Mouse (Mus musculus) spleen, adult 2 months (tissue): ENCODE data around the gene Hs2st1. TPM values are rescaled to one million over a fixed set of nuclear protein-coding genes. Genes with fewer than 3 reads are reported as not detected.

Experiments
- DNase-seq, 2 experiments: peaks; one replicate each; pipeline versions ENCODE4 v3.0.0 to v3.0.0-alpha.2; 2012 to 2021; ENCODE audit warnings: low spot score in 2 of 2, low read depth in 1 of 2
- H3K27ac ChIP-seq: fragments of 200-500 bp; 2 replicates; pipeline ENCODE4 v1.5.1; 2012; ENCODE audit warnings: low read length, inconsistent platforms; ENCODE audit not compliant: insufficient read depth
- H3K27me3 ChIP-seq: fragments of 200-500 bp; 2 replicates; pipeline ENCODE4 v1.6.1; 2012; ENCODE audit warnings: mild to moderate bottlenecking, moderate library complexity, low read length, inconsistent platforms; ENCODE audit not compliant: control insufficient read depth, insufficient read depth
- H3K36me3 ChIP-seq: fragments of 200-500 bp; 2 replicates; pipeline ENCODE4 v1.6.1; 2012; ENCODE audit warnings: mild to moderate bottlenecking, low read length, inconsistent platforms; ENCODE audit not compliant: control insufficient read depth, insufficient read depth
- H3K4me1 ChIP-seq: fragments of 200-500 bp; 2 replicates; pipeline ENCODE4 v1.6.1; 2011; ENCODE audit warnings: inconsistent platforms; ENCODE audit not compliant: control insufficient read depth, insufficient read depth, insufficient read length
- H3K4me3 ChIP-seq: fragments of 200-500 bp; 2 replicates; pipeline ENCODE4 v1.5.1; 2011; ENCODE audit warnings: mild to moderate bottlenecking, inconsistent platforms; ENCODE audit not compliant: insufficient read depth, insufficient read length; ENCODE audit errors: extremely low read depth
- CTCF ChIP-seq: fragments of 200-500 bp; IDR thresholded peaks from 2 replicates; pipeline ENCODE4 v1.5.1; 2011; ENCODE audit warnings: mild to moderate bottlenecking, inconsistent platforms; ENCODE audit not compliant: insufficient read depth, insufficient read length, insufficient replicate concordance; ENCODE audit errors: extremely low read depth
- POLR2A ChIP-seq: fragments of 200-500 bp; IDR thresholded peaks from 2 replicates; pipeline ENCODE4 v1.6.1; 2011; ENCODE audit warnings: low read depth, low read length, inconsistent platforms
- WGBS: fragments of 180-500 bp; shearing (Covaris S2); methylation state at CpG from one replicate; pipeline ENCODE4 v1.1.7; 2018; 5-methylcytosine and 5-hydroxymethylcytosine counted together
- polyA plus RNA-seq: library from polyadenylated mRNA; depleted of rRNA; stranded (reverse); fragments of >200 nt; gene quantifications from 2 replicates; pipeline ENCODE4 v1.2.3, GENCODE M21; 2012

The Hs2st1 gene
- polyA plus RNA-seq, 1 experiment, result 1.5 TPM

DNA sequence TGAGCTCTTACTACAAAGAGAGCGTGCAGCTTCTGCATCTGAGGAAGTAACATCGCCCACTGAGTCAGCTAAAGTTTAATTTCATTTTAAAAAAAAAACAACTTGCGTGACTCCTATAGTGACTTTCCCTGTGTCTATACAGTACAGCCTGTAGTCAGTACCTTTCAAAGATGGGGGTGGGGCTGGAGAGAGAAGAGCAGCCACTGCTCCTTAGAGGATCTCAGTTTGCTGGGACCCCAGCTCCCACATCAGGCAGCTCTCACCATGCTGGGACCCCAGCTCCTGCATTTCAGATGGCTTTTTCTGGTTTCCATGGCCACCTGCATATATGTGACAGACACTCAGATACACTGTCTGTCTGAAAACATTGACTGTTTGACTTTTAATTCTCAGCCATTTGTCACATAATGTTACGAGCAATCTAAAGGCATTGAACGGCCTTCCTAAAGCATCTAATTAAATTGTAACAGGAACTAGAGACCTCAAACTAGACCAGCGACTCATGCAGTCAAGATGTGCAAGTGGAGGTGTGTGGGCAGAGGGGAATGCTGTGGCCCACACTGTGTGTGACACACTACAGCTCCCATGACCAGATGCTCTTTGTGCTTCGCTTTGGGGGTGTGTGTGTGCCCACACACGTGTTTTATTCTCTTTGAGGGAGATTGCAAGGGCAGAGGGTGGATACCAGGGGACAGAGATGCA lies 19.4 kb upstream of the Hs2st1 start:
- no peaks in the 10 kb centered on the region for H3K27me3 ChIP-seq
- peaks cover 4% of the 10 kb centered on the region; the same call in 1 of the 2 replicates for H3K4me1 ChIP-seq
- H3K27ac ChIP-seq, result no peak overlapping the region
- 84% methylated on average over 8 of the region's 8 CpGs for WGBS
- H3K4me3 ChIP-seq, result no peak overlapping the region
- DNase-seq, result no peak
- peaks cover 8% of the 10 kb centered on the region for H3K36me3 ChIP-seq
- TF ChIP-seq POLR2A (no peak), CTCF (no peak)

DNA sequence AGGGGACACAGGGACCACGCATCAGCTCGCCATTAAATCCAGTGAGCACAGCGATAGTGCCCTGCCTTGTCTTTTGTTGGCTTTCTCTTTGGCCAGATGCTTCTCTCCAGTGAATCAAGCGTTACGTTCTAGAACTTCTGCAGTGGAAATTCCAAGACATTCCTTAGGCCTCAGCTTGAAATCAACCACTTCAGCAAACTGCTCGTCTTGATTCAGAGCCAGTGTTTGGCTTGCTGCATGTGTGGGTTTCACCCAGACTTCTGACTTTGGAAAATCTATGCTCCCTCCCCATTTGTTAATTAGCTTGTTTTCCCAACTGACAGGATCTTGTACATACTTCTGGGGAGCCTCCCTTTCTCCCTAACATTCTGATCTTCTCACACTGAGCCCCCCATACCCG lies 16.8 kb upstream of the Hs2st1 start:
- Histone ChIP-seq H3K36me3 (peaks cover 8% of the 10 kb centered on the region), H3K27ac (no peak overlapping the region; the same call in 1 of the 2 replicates), H3K4me1 (peaks cover 6% of the 10 kb centered on the region; the same call in 1 of the 2 replicates), H3K27me3 (no peaks in the 10 kb centered on the region), H3K4me3 (no peak overlapping the region)
- no peak for DNase-seq
- WGBS, result 87% methylated on average over 7 of the region's 7 CpGs
- TF ChIP-seq POLR2A (no peak), CTCF (no peak)

DNA sequence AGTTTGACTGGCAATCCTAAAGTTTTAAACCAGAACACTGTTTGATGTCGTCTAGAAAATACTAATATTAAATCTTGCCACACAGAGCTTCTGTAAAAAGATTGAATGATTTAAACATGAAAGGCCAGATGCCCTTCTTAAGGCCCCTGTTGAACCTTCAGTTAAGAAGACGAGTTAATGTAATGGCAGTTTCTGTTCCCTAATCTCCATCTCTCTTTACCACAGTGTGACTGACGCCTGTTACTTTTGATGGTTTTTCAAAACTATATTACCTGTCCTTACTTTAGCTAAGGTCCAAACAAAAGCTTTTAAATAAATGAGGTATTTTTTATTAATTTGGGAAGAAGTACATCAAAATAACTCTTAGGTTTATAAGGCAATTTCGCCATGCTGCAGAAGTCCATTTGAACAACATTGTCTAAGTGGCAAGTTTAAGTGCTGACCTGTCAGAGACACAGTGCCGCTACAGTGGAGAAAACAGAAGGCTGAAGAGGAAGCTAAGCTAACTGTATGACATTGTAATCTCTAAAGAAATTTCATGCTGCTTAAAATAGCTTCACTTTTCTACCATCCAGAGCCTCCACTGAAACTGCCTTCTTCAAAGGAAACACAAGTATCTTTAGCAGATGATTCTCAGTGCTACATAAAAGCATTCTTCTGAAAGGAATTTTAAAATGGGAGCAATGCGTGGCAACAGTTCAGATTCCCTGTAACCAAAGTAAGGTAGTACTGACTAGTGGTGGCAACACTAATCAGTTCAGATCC lies 15.0 kb upstream of the Hs2st1 start:
- no peak for DNase-seq
- peaks cover 5% of the 10 kb centered on the region; the same call in 1 of the 2 replicates for H3K4me1 ChIP-seq
- H3K36me3 ChIP-seq, result peaks cover 4% of the 10 kb centered on the region
- no peak overlapping the region for H3K4me3 ChIP-seq
- TF ChIP-seq CTCF (no peak), POLR2A (no peak)
- 42% methylated on average over 6 of the region's 6 CpGs for WGBS
- H3K27ac ChIP-seq, result peak overlapping the region; percentile 33; the same call in 1 of the 2 replicates
- no peaks in the 10 kb centered on the region for H3K27me3 ChIP-seq

DNA sequence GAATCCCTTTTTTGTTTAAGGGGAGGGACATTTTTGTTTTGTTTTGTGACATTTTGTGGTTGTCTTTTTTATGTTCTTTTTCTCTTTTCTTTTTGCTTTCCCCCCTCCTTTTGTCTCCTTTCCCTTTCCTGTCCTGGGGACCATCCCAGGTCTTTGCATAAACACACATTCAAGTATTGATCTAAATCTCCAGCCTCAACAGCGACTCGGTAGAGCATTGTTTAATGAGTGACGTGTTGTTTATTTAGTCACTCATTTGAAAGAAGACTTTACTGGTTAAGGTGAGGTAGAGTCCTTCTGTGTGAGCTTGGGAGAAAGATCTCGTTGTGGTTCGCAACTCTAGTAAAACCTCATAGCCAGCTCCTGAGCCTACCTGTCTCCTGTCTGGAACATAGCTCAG lies 13.8 kb upstream of the Hs2st1 start:
- TF ChIP-seq POLR2A (no peak), CTCF (no peak)
- Histone ChIP-seq H3K4me1 (peaks cover 5% of the 10 kb centered on the region; the same call in 1 of the 2 replicates), H3K4me3 (no peak overlapping the region), H3K27ac (no peak overlapping the region), H3K36me3 (peaks cover 7% of the 10 kb centered on the region), H3K27me3 (no peaks in the 10 kb centered on the region)
- no peak for DNase-seq
- whole genome bisulfite sequencing, result 91% methylated on average over 5 of the region's 5 CpGs

DNA sequence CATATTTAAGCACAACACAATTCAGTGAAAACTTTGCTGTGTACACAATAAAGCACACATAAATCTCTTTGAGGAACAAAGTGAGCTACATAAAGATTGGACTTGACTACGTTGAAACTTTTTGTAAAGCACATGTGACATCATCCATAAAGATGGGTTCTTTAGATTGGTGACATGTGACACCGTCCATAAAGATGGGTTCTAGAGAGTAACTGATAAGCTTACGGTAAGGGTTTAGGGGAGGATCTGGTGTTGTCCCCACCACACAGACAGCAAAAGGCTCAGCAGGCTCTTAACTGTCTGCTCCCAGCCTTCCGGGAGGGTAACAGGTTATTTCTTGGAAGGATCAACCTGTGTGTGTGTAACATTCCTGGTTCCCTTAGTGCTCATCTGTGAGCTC lies 12.3 kb upstream of the Hs2st1 start:
- H3K27ac ChIP-seq, result no peak overlapping the region
- no peak overlapping the region for H3K4me3 ChIP-seq
- no peak for DNase-seq
- H3K36me3 ChIP-seq, result peaks cover 9% of the 10 kb centered on the region
- peaks cover 5% of the 10 kb centered on the region; the same call in 1 of the 2 replicates for H3K4me1 ChIP-seq
- H3K27me3 ChIP-seq, result no peaks in the 10 kb centered on the region
- 82% methylated on average over 4 of the region's 4 CpGs for WGBS
- no peak for TF ChIP-seq POLR2A
- no peak for TF ChIP-seq CTCF

DNA sequence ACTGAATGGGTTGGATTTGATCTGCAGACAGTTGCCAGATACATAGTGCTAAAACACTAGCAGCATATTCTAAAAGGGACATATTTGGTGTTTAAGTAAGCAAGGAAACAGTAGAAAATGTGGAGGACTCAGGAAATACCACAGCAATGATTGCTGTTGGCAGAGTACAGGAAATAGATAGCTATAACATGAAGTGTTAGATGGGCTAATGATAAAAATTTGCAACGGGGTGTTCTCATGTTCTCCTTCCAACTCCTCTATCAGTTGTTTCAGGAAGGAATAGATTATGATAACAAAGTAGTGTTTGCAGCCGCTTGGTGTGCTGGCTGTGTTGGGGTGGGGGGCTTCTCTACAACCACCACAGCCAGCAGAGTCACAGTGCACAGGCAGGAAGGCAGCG lies 11.9 kb upstream of the Hs2st1 start:
- Histone ChIP-seq H3K27me3 (no peaks in the 10 kb centered on the region), H3K4me1 (peaks cover 5% of the 10 kb centered on the region; the same call in 1 of the 2 replicates), H3K27ac (no peak overlapping the region), H3K4me3 (no peak overlapping the region), H3K36me3 (peaks cover 9% of the 10 kb centered on the region)
- TF ChIP-seq CTCF, result no peak
- TF ChIP-seq POLR2A, result no peak
- WGBS, result 66% methylated on average over 3 of the region's 3 CpGs
- no peak for DNase-seq
